Mouse (Mus musculus) stomach, embryonic 15.5 days (tissue): Measurements from ENCODE around the gene 2610507B11Rik. TPM values are rescaled to one million over a fixed set of nuclear protein-coding genes. Genes with fewer than 3 reads are reported as not detected.

Experiments used
- ATAC-seq: fragments of 200-750 bp; cut with Nextera tagmentation; 2 replicates; pipeline ENCODE4 v1.8.0; 2017; ENCODE audit warnings: low read depth, moderate number of reproducible peaks, moderate TSS enrichment; ENCODE audit not compliant: insufficient read depth, low FRiP score
- H3K27ac ChIP-seq: fragments of 300-500 bp; sonication (generic); 2 replicates; pipeline ENCODE4 v1.5.1; 2015; ENCODE audit warnings: mild to moderate bottlenecking, inconsistent platforms
- H3K27me3 ChIP-seq: fragments of 300-500 bp; sonication (generic); replicated peaks from 2 replicates; pipeline ENCODE4 v1.6.1; 2015; ENCODE audit warnings: inconsistent platforms
- H3K36me3 ChIP-seq: fragments of 300-500 bp; sonication (generic); 2 replicates; pipeline ENCODE4 v1.6.1; 2015; ENCODE audit warnings: inconsistent platforms
- H3K4me1 ChIP-seq: fragments of 300-500 bp; sonication (generic); 2 replicates; pipeline ENCODE4 v1.6.1; 2015; ENCODE audit warnings: inconsistent platforms
- H3K4me2 ChIP-seq: fragments of 300-500 bp; sonication (generic); 2 replicates; pipeline ENCODE4 v1.6.1; 2015; ENCODE audit warnings: mild to moderate bottlenecking, inconsistent platforms
- H3K4me3 ChIP-seq: fragments of 300-500 bp; sonication (generic); replicated peaks from 2 replicates; pipeline ENCODE4 v1.5.1; 2015; ENCODE audit warnings: inconsistent platforms
- H3K9ac ChIP-seq: fragments of 300-500 bp; sonication (generic); 2 replicates; pipeline ENCODE4 v1.6.1; 2015; ENCODE audit warnings: inconsistent platforms
- H3K9me3 ChIP-seq: fragments of 300-500 bp; sonication (generic); 2 replicates; pipeline ENCODE4 v1.6.1; 2016; ENCODE audit warnings: inconsistent platforms
- WGBS: fragments of 180-500 bp; shearing (Covaris S2); methylation state at CpG from one replicate; pipeline ENCODE4 v1.1.7; 2015; 5-methylcytosine and 5-hydroxymethylcytosine counted together
- polyA plus RNA-seq: library from polyadenylated mRNA; unstranded; fragments of >200 nt; fragmentation: Nextera tagmentation; extraction: Ambion mirVana; gene quantifications from 2 replicates; pipeline ENCODE4 v1.2.1, GENCODE M21; 2015

2610507B11Rik gene
- polyA plus RNA-seq, 1 experiment from 2014 or later, result 82.5 TPM

GRCm38 (mm10) chr11:78327215-78327614 lies 65.7 kb downstream of the 2610507B11Rik start:
- WGBS, result 89% methylated on average over 4 of the region's 4 CpGs
- no peak overlapping the region for H3K9ac ChIP-seq
- ATAC-seq, result no peak

GRCm38 (mm10) chr11:78327634-78328511 lies 66.3 kb downstream of the 2610507B11Rik start, which contains the start of gene Pigs:
Gene Pigs (plus strand): TSS chr11:78328415.
- peak; percentile 95 for ATAC-seq
- H3K4me3 ChIP-seq, result peak within 1 kb of the TSS; percentile 84
- no peaks in the 10 kb centered on the region for H3K27me3 ChIP-seq
- H3K9ac ChIP-seq, result peak within 1 kb of the TSS; percentile 85
- H3K4me2 ChIP-seq, result peak within 1 kb of the TSS; percentile 94
- WGBS, result 11% methylated on average over 37 of the region's 37 CpGs
- peaks cover 16% of the 10 kb centered on the region; the same call in 1 of the 2 replicates for H3K4me1 ChIP-seq
- peak within 1 kb of the TSS; percentile 62; the same call in 1 of the 2 replicates for H3K27ac ChIP-seq
- peaks cover 2% of the 10 kb centered on the region; the same call in 1 of the 2 replicates for H3K36me3 ChIP-seq
- H3K9me3 ChIP-seq, result no peaks in the 10 kb centered on the region

More at GRCm38 (mm10) chr11:78327215-78327614, 65.7 kb downstream of the 2610507B11Rik start:
- Histone ChIP-seq H3K27me3 (no peaks in the 10 kb centered on the region), H3K4me3 (no peak overlapping the region), H3K36me3 (no peaks in the 10 kb centered on the region), H3K4me2 (no peak overlapping the region), H3K9me3 (no peaks in the 10 kb centered on the region), H3K27ac (no peak overlapping the region), H3K4me1 (peaks cover 20% of the 10 kb centered on the region)

- Histone ChIP-seq H3K4me1 (peaks cover 8% of the 10 kb centered on the region; the same call in 1 of the 2 replicates), H3K27me3 (no peaks in the 10 kb centered on the region), H3K9me3 (no peaks in the 10 kb centered on the region), H3K4me2 (peak overlapping the region; percentile 94), H3K36me3 (peaks cover 3% of the 10 kb centered on the region; the same call in 1 of the 2 replicates), H3K4me3 (peak overlapping the region; percentile 84), H3K9ac (peak overlapping the region; percentile 85), H3K27ac (no peak overlapping the region)
- peak; percentile 67 for ATAC-seq
- under 1% methylated on average over 41 of the region's 41 CpGs for whole genome bisulfite sequencing
These were observed 67.0 kb downstream of the 2610507B11Rik start for GRCm38 (mm10) chr11:78328512-78329056.

GRCm38 (mm10) chr11:78332676-78333075 lies 71.1 kb downstream of the 2610507B11Rik start:
- H3K9me3 ChIP-seq, result no peaks in the 10 kb centered on the region
- ATAC-seq, result no peak
- H3K4me1 ChIP-seq, result peaks cover 7% of the 10 kb centered on the region; the same call in 1 of the 2 replicates
- H3K9ac ChIP-seq, result no peak overlapping the region
- no peak overlapping the region for H3K4me2 ChIP-seq
- WGBS, result 93% methylated on average over 12 of the region's 12 CpGs
- no peak overlapping the region for H3K4me3 ChIP-seq
- no peaks in the 10 kb centered on the region for H3K27me3 ChIP-seq
- H3K36me3 ChIP-seq, result peaks cover 11% of the 10 kb centered on the region
- H3K27ac ChIP-seq, result no peak overlapping the region

GRCm38 (mm10) chr11:78333992-78334391 lies 72.4 kb downstream of the 2610507B11Rik start:
- Histone ChIP-seq H3K27me3 (no peaks in the 10 kb centered on the region), H3K4me3 (no peak overlapping the region), H3K9ac (no peak overlapping the region), H3K4me1 (peaks cover 4% of the 10 kb centered on the region; the same call in 1 of the 2 replicates), H3K9me3 (no peaks in the 10 kb centered on the region), H3K27ac (no peak overlapping the region), H3K36me3 (peaks cover 16% of the 10 kb centered on the region), H3K4me2 (no peak overlapping the region)
- 88% methylated on average over 5 of the region's 5 CpGs for WGBS
- no peak for ATAC-seq

- Histone ChIP-seq H3K36me3 (peaks cover 25% of the 10 kb centered on the region), H3K4me1 (no peaks in the 10 kb centered on the region), H3K9me3 (no peaks in the 10 kb centered on the region), H3K4me3 (no peak overlapping the region), H3K27me3 (no peaks in the 10 kb centered on the region), H3K9ac (no peak overlapping the region), H3K27ac (no peak overlapping the region), H3K4me2 (no peak overlapping the region)
- WGBS, result 94% methylated on average over 8 of the region's 8 CpGs
- ATAC-seq, result no peak
These were observed 75.5 kb downstream of the 2610507B11Rik start for GRCm38 (mm10) chr11:78337040-78337439.

Other genes starting within 250 kb of the 2610507B11Rik start
- gene Dhrs13, start 229.5 kb upstream of the 2610507B11Rik start, polyA plus RNA-seq, result 17.3 and 19.4 TPM in 2 replicates
- gene Flot2, start 223.8 kb upstream of the 2610507B11Rik start, polyA plus RNA-seq, result 54.1 and 60.5 TPM in 2 replicates
- 26.5 and 30.6 TPM in 2 replicates for gene Eral1, start 181.4 kb upstream of the 2610507B11Rik start, polyA plus RNA-seq
- gene Fam222b, start 167.1 kb upstream of the 2610507B11Rik start, polyA plus RNA-seq, result 10.2 and 10.6 TPM in 2 replicates
- gene Traf4, start 96.2 kb upstream of the 2610507B11Rik start, polyA plus RNA-seq, result 57.3 and 67.4 TPM in 2 replicates
- 15.4 and 18.2 TPM in 2 replicates for gene Nek8, start 85.1 kb upstream of the 2610507B11Rik start, polyA plus RNA-seq
- gene Tlcd1, start 85.0 kb upstream of the 2610507B11Rik start, polyA plus RNA-seq, result 29.8 and 30.8 TPM in 2 replicates
- 1,236 and 1,312 TPM in 2 replicates for gene Rpl23a, start 78.2 kb upstream of the 2610507B11Rik start, polyA plus RNA-seq
- gene Rab34, start 73.3 kb upstream of the 2610507B11Rik start, polyA plus RNA-seq, result 111 and 120 TPM in 2 replicates
- 2.9 and 3.0 TPM in 2 replicates for gene Proca1, start 68.4 kb upstream of the 2610507B11Rik start, polyA plus RNA-seq
- 89.7 and 92.1 TPM in 2 replicates for gene Sdf2, start 16.0 kb upstream of the 2610507B11Rik start, polyA plus RNA-seq
- gene Supt6, start 15.8 kb upstream of the 2610507B11Rik start, polyA plus RNA-seq, result 22.8 and 25.7 TPM in 2 replicates
- gene BC030499, start 29.1 kb downstream of the 2610507B11Rik start, polyA plus RNA-seq, result 0.26 and 0.37 TPM in 2 replicates
- 33.3 and 34.6 TPM in 2 replicates for gene Spag5, start 39.8 kb downstream of the 2610507B11Rik start, polyA plus RNA-seq
- 24.1 and 24.5 TPM in 2 replicates for gene Aldoc, start 61.2 kb downstream of the 2610507B11Rik start, polyA plus RNA-seq
- gene Pigs, start 66.7 kb downstream of the 2610507B11Rik start, polyA plus RNA-seq, result 67.8 and 75.7 TPM in 2 replicates
- 34.1 and 34.8 TPM in 2 replicates for gene Unc119, start 81.7 kb downstream of the 2610507B11Rik start, polyA plus RNA-seq
- 0.63 and 0.90 TPM in 2 replicates for gene Foxn1, start 124.8 kb downstream of the 2610507B11Rik start, polyA plus RNA-seq
- 0.26 and 0.51 TPM in 2 replicates for gene Slc13a2, start 160.5 kb downstream of the 2610507B11Rik start, polyA plus RNA-seq
- 11.9 and 12.4 TPM in 2 replicates for gene Slc46a1, start 203.9 kb downstream of the 2610507B11Rik start, polyA plus RNA-seq
- 2.6 and 3.3 TPM in 2 replicates for gene Sarm1, start 236.0 kb downstream of the 2610507B11Rik start, polyA plus RNA-seq
- 59.8 and 67.8 TPM in 2 replicates for gene Vtn, start 237.3 kb downstream of the 2610507B11Rik start, polyA plus RNA-seq
- gene Sebox, start 241.7 kb downstream of the 2610507B11Rik start, polyA plus RNA-seq, result not detected in 2 replicates